Comparison of ENCODE assay signal across 8 mouse cellular contexts in the genomic region with DNA sequence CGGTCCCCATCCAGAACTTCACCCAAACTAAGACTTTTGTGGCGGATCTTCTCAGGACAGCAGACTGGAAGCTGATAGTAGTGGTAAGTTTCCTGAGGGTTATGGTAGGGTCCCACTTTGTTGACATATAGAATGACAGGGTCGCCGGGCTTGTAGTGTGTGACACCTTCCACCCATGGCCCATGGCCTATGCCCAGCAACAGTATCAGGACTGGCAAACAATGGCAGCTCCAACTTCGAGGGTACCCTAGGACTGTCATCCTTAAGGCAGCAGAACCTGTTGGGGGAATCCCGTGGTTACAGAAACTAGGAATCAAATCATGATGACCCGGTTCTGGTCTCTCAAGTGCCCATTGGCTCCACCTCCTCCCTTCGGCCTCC. TPM values are rescaled to one million over a fixed set of nuclear protein-coding genes. Genes with fewer than 3 reads are reported as not detected.
DNase-seq lines count a peak whose midpoint lies in the region; ATAC-seq lines count a peak whose summit lies in the region.

No protein-coding gene starts in this region.

- H3K4me1 ChIP-seq in neural tube, embryonic 11.5 days (ENCODE audit: control insufficient read depth, insufficient read depth, low read length) = peaks cover 15% of the 10 kb centered on the region
- peaks cover 28% of the 10 kb centered on the region for H3K4me1 ChIP-seq in liver, embryonic 11.5 days (replicated peaks; ENCODE audit: control insufficient read depth, insufficient read depth, low read length)
- peaks cover 16% of the 10 kb centered on the region for H3K4me1 ChIP-seq in stomach, embryonic 16.5 days (ENCODE audit: control insufficient read depth, insufficient read depth, low read length)

- no peak for DNase-seq in cerebellum, adult 8-10 months
- no peak for DNase-seq in neural tube, embryonic 11.5 days (ENCODE audit: low spot score)
- DNase-seq in neural tube, embryonic 10.5 days (ENCODE audit: extremely low spot score, low spot score) = no peak
- DNase-seq in liver, embryonic 11.5 days (ENCODE audit: low spot score) = no peak
- DNase-seq in spleen, postnatal 4 days (ENCODE audit: low spot score in 2 of 2) = no peak
- DNase-seq in cerebellum, adult 11-12 months = no peak

- H3K9ac ChIP-seq in neural tube, embryonic 11.5 days (ENCODE audit: low read length) = peak overlapping the region; percentile 95
- H3K9ac ChIP-seq in liver, embryonic 11.5 days (ENCODE audit: low read depth, low read length) = peak overlapping the region; percentile 89
- H3K9ac ChIP-seq in stomach, embryonic 16.5 days (ENCODE audit: low read length) = peak overlapping the region; percentile 99

- H3K4me2 ChIP-seq in neural tube, embryonic 11.5 days (ENCODE audit: low read depth) = peak overlapping the region; percentile 72
- peak overlapping the region; percentile 93 for H3K4me2 ChIP-seq in liver, embryonic 11.5 days
- peak overlapping the region; percentile 96 for H3K4me2 ChIP-seq in stomach, embryonic 16.5 days (ENCODE audit: low read depth, low read length)

- H3K27ac ChIP-seq in neural tube, embryonic 11.5 days (ENCODE audit: low read depth, low read length) = peak overlapping the region; percentile 92
- H3K27ac ChIP-seq in liver, embryonic 11.5 days (ENCODE audit: low read depth, low read length) = peak overlapping the region; percentile 83
- peak overlapping the region; percentile 97 for H3K27ac ChIP-seq in stomach, embryonic 16.5 days (ENCODE audit: low read length)

- no peaks in the 10 kb centered on the region for H3K9me3 ChIP-seq in neural tube, embryonic 11.5 days (ENCODE audit: control insufficient read depth, low read length)
- no peaks in the 10 kb centered on the region for H3K9me3 ChIP-seq in liver, embryonic 11.5 days (ENCODE audit: control insufficient read depth, low read length)
- no peaks in the 10 kb centered on the region for H3K9me3 ChIP-seq in stomach, embryonic 16.5 days (replicated peaks; ENCODE audit: control insufficient read depth, low read length)

- peak overlapping the region; percentile 94 for H3K4me3 ChIP-seq in neural tube, embryonic 11.5 days (ENCODE audit: low read depth, low read length)
- peak overlapping the region; percentile 89 for H3K4me3 ChIP-seq in liver, embryonic 11.5 days (ENCODE audit: low read depth, low read length)
- peak overlapping the region; percentile 99 for H3K4me3 ChIP-seq in stomach, embryonic 16.5 days (replicated peaks; ENCODE audit: low read length)

- no peaks in the 10 kb centered on the region for H3K27me3 ChIP-seq in neural tube, embryonic 11.5 days (ENCODE audit: control insufficient read depth, insufficient read depth, low read length)
- no peaks in the 10 kb centered on the region for H3K27me3 ChIP-seq in liver, embryonic 11.5 days (replicated peaks; ENCODE audit: control insufficient read depth, insufficient read depth, low read length)
- H3K27me3 ChIP-seq in stomach, embryonic 16.5 days (ENCODE audit: control insufficient read depth, insufficient read depth, low read length) = no peaks in the 10 kb centered on the region

- peaks cover 6% of the 10 kb centered on the region; the same call in 1 of the 2 replicates for H3K36me3 ChIP-seq in neural tube, embryonic 11.5 days (ENCODE audit: control insufficient read depth, insufficient read depth, low read length)
- H3K36me3 ChIP-seq in liver, embryonic 11.5 days (ENCODE audit: control insufficient read depth, insufficient read depth, low read length) = peaks cover 28% of the 10 kb centered on the region
- peaks cover 23% of the 10 kb centered on the region for H3K36me3 ChIP-seq in stomach, embryonic 16.5 days (ENCODE audit: control insufficient read depth, insufficient read depth, low read length)

- 21% methylated on average over 8 of the region's 8 CpGs for WGBS in neural tube, embryonic 11.5 days
- 18% methylated on average over 8 of the region's 8 CpGs for WGBS in liver, embryonic 11.5 days
- WGBS in stomach, embryonic 16.5 days = 18% methylated on average over 8 of the region's 8 CpGs

- peak; percentile 10; the same call in 1 of the 2 replicates for ATAC-seq in cerebellum, adult (ENCODE audit: insufficient number of reproducible peaks, low FRiP score, low TSS enrichment)
- ATAC-seq in neural tube, embryonic 11.5 days (ENCODE audit: insufficient read depth, low FRiP score, low TSS enrichment) = peak; percentile 36; the same call in 1 of the 2 replicates
- peak; percentile 27; the same call in 1 of the 2 replicates for ATAC-seq in liver, embryonic 11.5 days (replicated peaks; ENCODE audit: low FRiP score)
- ATAC-seq in stomach, embryonic 16.5 days (ENCODE audit: insufficient read depth, low FRiP score) = no peak

RNA-seq across cellular contexts. Expression of gene Tm9sf1, which starts 0.9 kb away (rescaled TPM):
- 64.2 and 65.8 TPM in 2 replicates for polyA plus RNA-seq in neural tube, embryonic 11.5 days (2014; fragmentation: Nextera tagmentation; extraction: Ambion mirVana)
- polyA plus RNA-seq in liver, embryonic 11.5 days (2014; fragmentation: Nextera tagmentation; extraction: Ambion mirVana) = 79.8 and 83.8 TPM in 2 replicates
- polyA plus RNA-seq in stomach, embryonic 16.5 days (2015; fragmentation: Nextera tagmentation; extraction: Ambion mirVana) = 116 and 123 TPM in 2 replicates

RNA-seq across cellular contexts. Expression of gene Gm49378, which starts 5.0 kb away (rescaled TPM):
- polyA plus RNA-seq in neural tube, embryonic 11.5 days (2014; fragmentation: Nextera tagmentation; extraction: Ambion mirVana) = 1.0 and 1.6 TPM in 2 replicates
- polyA plus RNA-seq in liver, embryonic 11.5 days (2014; fragmentation: Nextera tagmentation; extraction: Ambion mirVana) = 2.7 and 2.8 TPM in 2 replicates
- 2.0 and 2.5 TPM in 2 replicates for polyA plus RNA-seq in stomach, embryonic 16.5 days (2015; fragmentation: Nextera tagmentation; extraction: Ambion mirVana)

RNA-seq across cellular contexts. Expression of gene Ipo4, which starts 6.9 kb away (rescaled TPM):
- 99.2 and 104 TPM in 2 replicates for polyA plus RNA-seq in neural tube, embryonic 11.5 days (2014; fragmentation: Nextera tagmentation; extraction: Ambion mirVana)
- 90.1 and 92.1 TPM in 2 replicates for polyA plus RNA-seq in liver, embryonic 11.5 days (2014; fragmentation: Nextera tagmentation; extraction: Ambion mirVana)
- polyA plus RNA-seq in stomach, embryonic 16.5 days (2015; fragmentation: Nextera tagmentation; extraction: Ambion mirVana) = 86.3 and 114 TPM in 2 replicates

RNA-seq across cellular contexts. Expression of gene Tssk4, which starts 7.3 kb away (rescaled TPM):
- polyA plus RNA-seq in neural tube, embryonic 11.5 days (2014; fragmentation: Nextera tagmentation; extraction: Ambion mirVana) = 0.89 and 0.93 TPM in 2 replicates
- polyA plus RNA-seq in liver, embryonic 11.5 days (2014; fragmentation: Nextera tagmentation; extraction: Ambion mirVana) = 0.47 and 0.49 TPM in 2 replicates
- polyA plus RNA-seq in stomach, embryonic 16.5 days (2015; fragmentation: Nextera tagmentation; extraction: Ambion mirVana) = 0.50 and 1.1 TPM in 2 replicates

RNA-seq across cellular contexts. Expression of gene Mdp1, which starts 17.6 kb away (rescaled TPM):
- polyA plus RNA-seq in neural tube, embryonic 11.5 days (2014; fragmentation: Nextera tagmentation; extraction: Ambion mirVana) = 65.5 and 65.7 TPM in 2 replicates
- 40.2 and 43.8 TPM in 2 replicates for polyA plus RNA-seq in liver, embryonic 11.5 days (2014; fragmentation: Nextera tagmentation; extraction: Ambion mirVana)
- 54.4 and 55.8 TPM in 2 replicates for polyA plus RNA-seq in stomach, embryonic 16.5 days (2015; fragmentation: Nextera tagmentation; extraction: Ambion mirVana)
